Mouse (Mus musculus) G1E (cell line): ENCODE data around the gene Trim50.

Source experiments
- CTCF ChIP-seq: IDR thresholded peaks from 2 replicates; pipeline ENCODE4 v1.5.1; 2012; ENCODE audit warnings: low read depth, low read length, inconsistent platforms, mixed read lengths
- GATA1 ChIP-seq: IDR thresholded peaks from 2 replicates; pipeline ENCODE4 v1.6.1; 2012; ENCODE audit warnings: borderline replicate concordance, low read length, inconsistent platforms, mixed read lengths

DNA sequence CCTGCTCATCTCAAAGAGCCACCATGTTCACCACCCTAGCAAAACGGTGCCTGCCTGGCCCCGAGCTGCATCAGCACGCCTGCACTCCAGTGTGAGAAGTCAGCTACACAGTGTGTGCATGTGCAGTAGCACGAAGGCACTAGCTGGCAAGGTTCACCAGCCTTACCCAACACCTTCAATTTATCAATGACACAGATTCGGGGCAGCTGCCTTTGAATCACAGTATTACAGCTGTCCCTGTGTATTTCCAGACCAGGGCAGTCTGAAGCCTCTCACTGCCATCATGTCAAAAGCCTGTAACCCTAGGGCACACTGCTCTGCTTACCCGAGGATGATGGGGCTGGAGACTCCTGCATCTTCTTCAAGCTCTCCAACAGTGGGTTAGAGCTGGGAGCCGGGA, 29.7 kb downstream of the Trim50 start:
- TF ChIP-seq GATA1 (no peak), CTCF (no peak)
